Mouse (Mus musculus): ENCODE data around the gene Tepsin.

Tepsin gene

DNA sequence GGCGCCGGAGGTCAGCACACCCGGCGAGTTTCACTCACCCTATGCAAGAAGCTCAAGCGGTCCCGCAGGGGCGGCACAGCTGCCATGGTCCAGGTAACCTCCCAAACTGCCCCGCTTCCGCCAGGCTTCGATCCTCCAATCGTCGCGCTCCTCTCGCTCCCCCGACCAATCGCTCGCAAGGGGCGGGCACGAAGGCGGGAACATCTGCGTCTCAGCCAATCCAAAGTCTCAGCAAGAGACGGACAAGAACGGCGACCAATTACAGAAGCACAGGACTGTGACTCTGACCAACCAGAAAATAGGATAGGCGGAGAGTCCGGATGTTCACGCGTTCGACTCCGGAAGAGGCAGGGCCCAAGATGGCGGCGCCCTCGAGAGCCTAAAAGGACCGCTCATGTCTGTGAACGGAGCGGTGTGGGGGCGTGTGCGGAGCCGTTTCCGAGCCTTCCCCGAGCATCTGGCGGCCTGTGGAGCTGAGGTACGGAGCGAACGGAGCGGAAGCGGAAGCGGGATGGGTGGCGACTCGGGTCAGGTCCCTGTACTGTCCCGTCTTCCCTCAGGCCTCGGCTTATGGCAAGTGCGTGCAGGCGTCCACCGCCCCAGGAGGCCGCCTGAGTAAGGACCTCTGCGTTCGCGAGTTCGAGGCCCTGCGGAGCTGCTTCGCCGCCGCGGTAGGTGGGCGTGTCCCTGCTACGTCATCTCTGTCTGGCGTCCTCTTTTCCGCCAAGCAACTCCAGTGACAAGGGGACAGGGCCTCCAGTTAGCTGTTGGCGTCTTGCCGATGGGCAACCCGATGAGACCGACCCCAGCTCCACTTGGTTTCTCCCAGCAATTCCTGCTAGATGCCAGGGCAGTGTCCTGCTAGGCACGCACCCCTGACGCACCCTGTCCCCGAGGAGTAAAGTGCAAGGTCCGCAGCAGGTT, at the start of gene Tepsin, which contains the start of gene Ndufaf8:
Gene Tepsin, minus strand, starts transcription at position 144 of the 924 bp plus-strand sequence.
Gene Ndufaf8, plus strand, starts transcription at position 341 of the 924 bp plus-strand sequence.
- peak; percentile 96 for DNase-seq (ENCODE audit: inconsistent ontology term)

DNA sequence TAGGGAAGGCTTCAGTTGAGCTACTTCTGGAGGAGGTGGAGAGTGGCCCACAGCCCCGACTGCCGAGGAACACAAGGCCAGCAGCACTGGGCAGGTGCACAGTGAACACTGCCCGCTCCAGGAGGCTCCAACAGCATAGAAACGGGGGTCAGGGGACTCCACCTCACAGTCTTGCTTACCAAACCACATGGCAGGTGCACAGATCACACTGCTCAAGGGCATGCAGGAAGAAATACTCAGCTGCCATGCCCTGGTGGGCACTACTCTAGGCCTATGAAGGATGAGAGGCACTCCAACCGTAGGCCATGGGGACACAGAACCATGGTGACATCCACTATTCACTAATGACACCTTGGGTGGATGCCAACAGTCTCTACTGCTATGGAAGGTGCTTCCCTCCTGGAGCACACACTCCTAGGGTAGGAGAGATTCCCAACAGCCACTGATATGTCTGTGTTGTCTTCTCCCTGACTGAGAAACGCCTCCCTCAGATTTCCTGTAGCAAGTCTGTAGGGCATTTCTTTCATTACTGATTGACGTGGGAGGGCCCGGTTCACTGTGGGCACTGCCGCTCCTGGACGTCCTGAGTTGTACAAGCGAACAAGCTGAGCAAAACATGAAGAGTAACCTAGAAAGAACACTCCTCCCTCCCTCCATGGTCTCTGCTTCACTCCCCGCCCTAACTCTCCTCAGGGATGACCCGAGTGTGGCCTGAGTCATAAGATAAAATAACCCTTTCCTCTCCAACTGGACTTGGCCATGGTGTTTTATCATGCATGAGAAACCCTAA, 45.4 kb upstream of the Tepsin start:
- DNase-seq (ENCODE audit: inconsistent ontology term) = no peak

DNA sequence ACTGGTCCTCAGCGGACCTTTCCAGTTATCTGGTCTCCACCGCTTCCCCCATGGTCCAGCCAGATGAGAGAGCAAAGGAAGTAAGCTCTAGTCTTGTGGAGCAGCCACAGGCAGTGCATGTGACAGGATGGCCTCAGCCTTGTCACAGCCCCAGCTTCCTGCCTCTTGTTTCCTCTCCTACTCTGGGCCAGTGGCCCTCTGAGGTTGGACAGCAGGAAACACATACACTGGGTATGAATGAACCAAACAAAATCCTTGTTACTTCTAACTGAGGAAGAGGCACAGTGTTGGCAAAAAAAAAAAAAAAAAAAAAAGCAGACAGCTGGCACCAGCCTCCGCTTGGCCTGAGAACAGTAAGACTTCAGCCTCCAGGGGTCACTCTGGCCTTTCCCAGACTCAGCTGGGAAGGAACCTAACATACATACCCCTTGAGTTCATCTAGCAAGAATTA, 44.1 kb upstream of the Tepsin start:
- peak; percentile 26 for DNase-seq (ENCODE audit: inconsistent ontology term)

DNA sequence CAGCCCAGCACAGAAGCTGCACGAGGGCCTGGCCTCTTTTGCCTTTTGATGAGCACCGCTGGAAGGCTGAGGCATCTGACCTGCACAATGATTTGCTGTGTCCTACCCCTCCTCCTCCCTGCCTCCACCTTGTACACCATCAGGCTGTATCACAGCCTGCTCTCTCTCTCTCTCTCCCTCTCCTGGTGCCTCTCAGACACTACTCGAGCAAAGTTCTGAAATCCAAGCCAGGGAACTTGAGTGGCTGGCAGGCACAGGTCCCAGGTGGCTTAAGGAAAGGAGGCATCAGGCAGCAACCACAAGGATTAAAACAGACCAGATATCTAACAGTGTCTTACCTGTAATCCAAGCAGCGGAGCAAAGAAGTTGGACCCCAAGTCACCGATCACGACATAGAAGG, 41.7 kb upstream of the Tepsin start:
- no peak for DNase-seq (ENCODE audit: inconsistent ontology term)

DNA sequence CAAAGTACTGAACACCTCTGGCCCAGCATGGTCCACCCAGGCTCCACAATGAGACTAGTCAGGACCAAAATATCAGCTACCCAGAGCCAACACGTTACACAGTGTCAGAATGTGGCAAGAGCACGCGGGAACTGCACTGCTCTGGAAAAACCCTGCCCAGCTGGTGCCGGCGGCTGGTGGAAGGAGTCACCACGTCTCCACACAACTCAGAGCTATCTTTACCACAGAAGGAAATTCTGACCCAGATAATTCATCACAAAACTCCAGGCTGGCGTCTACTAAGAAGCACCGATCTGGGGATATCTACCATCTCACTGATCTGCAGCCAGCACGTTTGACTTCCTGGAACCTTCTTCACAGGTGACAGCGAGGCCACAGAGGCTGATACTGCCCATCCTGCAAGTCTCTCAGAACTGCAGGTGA, 40.8 kb upstream of the Tepsin start:
- DNase-seq (ENCODE audit: inconsistent ontology term) = no peak

- DNase-seq (ENCODE audit: inconsistent ontology term) = no peak
Measured at GRCm38 (mm10) chr11:120137625-120138004, 39.1 kb upstream of the Tepsin start.

DNA sequence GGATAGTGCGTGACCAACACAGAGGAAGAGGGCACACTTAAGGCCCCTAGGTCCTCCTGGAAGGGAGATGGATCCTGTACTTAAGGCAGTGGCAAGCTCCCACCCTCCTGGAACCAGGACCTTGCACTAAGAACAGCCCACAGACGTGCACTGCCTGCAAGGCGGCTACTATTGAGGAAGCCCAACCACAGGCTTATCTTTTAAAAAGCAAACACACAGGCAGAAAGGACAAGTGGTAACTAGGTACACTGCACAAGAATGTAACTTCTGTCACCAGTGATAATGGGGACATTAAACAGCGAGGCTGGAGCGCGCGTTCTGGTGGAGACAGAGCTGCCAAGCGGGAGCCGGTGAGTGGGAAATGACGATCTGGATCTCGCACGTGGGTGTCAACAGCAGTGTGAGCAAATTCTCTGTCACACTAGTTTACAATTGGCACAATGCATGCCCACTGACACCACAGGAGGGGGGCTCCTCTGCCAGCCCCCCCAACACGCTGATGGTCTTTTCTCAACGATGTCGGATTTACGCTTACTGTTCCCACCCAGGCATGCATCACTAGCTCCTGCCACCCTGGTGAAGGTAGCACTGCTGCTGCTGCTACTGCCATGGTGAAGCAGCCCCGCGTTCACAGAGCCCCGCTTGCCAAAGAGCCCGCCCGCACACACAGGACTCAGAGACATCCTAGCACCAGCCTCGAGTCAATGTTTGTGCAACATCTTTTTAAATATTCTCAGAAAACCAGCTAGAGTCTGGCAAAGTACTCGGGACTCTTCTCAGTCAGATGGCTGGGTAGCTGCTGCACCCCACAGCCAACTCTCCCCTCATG, 38.5 kb upstream of the Tepsin start:
- DNase-seq (ENCODE audit: inconsistent ontology term) = no peak

DNA sequence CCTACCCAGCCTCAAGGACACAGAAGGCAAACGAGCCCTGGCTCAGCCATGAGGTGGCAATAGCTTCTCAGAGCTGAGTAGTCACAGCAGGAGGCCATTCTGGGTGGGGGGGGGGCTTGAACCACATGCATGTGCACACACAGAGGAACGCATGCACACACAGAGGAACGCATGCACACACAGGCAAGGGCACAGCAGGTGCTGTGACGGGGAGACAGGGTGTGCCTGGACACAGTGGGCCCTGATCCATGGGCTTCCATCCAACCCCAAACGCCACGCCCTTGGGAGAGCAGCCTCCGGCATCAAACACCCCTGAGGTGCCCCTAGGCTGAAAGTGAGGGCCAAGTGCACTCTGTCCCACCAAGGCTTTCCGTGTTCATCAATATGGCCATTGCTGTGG, 37.7 kb upstream of the Tepsin start:
- DNase-seq (ENCODE audit: inconsistent ontology term) = no peak

- DNase-seq (ENCODE audit: inconsistent ontology term) = no peak
Measured at GRCm38 (mm10) chr11:120134847-120135530, 36.5 kb upstream of the Tepsin start.

- no peak for DNase-seq (ENCODE audit: inconsistent ontology term)
Measured at GRCm38 (mm10) chr11:120134148-120134547, 35.6 kb upstream of the Tepsin start.

DNA sequence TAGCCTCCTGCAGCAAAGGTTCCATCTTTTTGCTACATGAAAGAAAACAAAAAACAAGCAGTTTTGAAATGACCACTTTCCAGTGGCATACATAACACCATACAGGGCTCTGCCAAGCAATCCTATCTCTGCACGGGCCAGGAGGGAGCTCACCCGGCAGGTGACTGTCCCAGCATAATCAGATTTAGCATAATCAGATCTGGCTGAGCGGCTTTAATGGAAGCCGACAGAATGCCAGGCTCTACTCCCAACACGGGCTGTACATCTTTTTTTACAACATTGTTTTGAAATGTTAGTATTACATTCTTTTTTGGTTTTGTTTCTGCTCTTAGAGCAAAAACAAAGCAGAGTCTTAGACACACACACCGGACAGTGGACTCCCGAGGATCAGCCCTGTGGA, 30.8 kb upstream of the Tepsin start:
- DNase-seq (ENCODE audit: inconsistent ontology term) = no peak

- DNase-seq (ENCODE audit: inconsistent ontology term) = no peak
Measured at GRCm38 (mm10) chr11:120126845-120127244, 28.3 kb upstream of the Tepsin start.

DNA sequence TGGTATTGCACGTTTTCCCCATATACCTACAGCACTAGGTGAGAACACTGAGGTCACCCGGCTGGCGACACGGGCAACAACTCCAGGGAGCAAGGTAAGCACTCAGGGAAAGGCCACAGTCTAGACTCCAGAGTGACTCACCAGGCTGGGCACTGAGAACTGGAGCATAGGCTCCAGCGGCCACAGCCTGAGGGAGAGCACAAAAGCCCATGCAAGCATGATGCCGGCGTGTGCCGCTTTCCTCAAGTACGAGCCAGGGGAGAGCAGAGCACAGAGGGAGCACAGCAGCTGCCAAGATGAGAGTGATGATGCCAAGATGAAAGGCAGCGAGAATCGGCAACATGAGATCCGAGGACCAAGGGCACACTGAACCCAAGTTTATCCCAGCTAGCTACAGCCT, 23.6 kb upstream of the Tepsin start:
- DNase-seq (ENCODE audit: inconsistent ontology term) = peak; percentile 84

- DNase-seq (ENCODE audit: inconsistent ontology term) = peak; percentile 53
Measured at GRCm38 (mm10) chr11:120120642-120121420, 22.3 kb upstream of the Tepsin start.

- DNase-seq (ENCODE audit: inconsistent ontology term) = no peak
Measured at GRCm38 (mm10) chr11:120119936-120120541, 21.5 kb upstream of the Tepsin start.

DNA sequence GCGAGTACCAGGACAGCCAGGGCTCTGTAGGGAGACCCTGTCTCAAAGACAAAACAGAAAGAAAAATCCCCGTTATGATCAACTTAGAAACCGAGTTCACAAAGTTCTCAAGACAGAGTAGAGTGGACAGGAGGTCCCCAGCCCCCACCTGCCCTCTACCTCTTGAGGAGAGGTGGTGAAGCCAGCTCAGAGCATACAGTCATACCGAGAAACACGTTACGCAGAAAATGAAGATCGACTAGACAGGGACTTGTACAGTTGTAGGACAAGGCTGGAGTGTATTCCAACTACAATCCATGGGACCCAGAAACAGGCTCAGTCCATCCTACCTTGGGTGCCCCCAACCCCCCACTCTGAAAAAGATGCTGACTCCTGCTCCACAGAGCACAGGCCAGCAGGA, 20.6 kb upstream of the Tepsin start:
- DNase-seq (ENCODE audit: inconsistent ontology term) = no peak

DNA sequence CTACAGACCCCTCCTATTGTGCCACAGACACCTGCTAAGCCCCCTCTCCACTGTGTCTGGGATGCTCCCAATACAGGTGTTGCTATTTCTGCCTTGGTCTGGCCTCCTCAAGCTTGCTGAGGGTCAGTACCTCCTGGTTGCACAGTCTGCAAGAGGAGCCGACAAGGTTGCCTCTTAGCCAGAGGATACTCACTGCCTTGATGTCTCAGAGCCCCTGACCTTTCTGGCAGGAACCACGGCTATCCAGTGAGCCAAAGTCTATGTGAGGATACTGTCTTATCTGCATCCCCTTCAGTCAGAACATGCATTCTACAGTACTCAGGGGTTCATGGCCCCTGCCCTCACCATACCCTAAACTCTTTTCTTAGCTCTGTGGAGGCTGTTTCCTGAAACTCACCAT, 19.1 kb upstream of the Tepsin start:
- no peak for DNase-seq (ENCODE audit: inconsistent ontology term)

DNA sequence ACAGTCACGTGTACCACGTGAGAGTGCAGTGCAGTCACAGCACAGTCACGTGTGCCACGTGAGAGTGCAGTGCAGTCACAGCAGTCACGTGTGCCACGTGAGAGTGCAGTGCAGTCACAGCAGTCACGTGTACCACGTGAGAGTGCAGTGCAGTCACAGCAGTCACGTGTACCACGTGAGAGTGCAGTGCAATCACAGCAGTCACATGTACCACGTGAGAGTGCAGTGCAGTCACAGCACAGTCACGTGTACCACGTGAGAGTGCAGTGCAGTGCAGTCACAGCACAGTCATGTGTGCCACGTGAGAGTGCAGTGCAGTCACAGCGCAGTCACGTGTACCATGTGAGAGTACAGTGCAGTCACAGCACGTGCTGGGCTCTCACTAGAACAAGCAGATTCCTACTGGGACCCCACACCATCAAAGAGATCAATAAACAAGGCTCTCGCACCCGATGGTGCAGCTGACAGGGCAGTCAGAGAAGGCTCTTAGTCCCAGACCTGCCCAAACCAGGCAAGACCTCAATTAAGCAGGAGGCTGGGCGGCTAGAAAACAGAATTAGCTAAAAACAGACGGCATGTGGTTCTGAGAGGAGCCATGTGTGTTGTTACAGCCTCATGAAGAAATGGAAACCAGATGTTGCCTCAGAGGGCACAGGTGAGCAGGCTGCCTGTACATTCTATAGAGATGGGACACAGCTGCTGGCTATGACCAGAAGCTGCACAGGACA, 16.1 kb upstream of the Tepsin start:
- DNase-seq (ENCODE audit: inconsistent ontology term) = no peak

GRCm38 (mm10) chr11:120112136-120112535, 13.6 kb upstream of the Tepsin start:
- DNase-seq (ENCODE audit: inconsistent ontology term) = peak; percentile 79
